Mouse (Mus musculus): Measurements from ENCODE around the gene Daam1. TPM values are rescaled to one million over a fixed set of nuclear protein-coding genes. Genes with fewer than 3 reads are reported as not detected.

Daam1 gene
- total RNA-seq, 2 experiments from 2014 or later: 21.8 to 26.7 TPM

DNA sequence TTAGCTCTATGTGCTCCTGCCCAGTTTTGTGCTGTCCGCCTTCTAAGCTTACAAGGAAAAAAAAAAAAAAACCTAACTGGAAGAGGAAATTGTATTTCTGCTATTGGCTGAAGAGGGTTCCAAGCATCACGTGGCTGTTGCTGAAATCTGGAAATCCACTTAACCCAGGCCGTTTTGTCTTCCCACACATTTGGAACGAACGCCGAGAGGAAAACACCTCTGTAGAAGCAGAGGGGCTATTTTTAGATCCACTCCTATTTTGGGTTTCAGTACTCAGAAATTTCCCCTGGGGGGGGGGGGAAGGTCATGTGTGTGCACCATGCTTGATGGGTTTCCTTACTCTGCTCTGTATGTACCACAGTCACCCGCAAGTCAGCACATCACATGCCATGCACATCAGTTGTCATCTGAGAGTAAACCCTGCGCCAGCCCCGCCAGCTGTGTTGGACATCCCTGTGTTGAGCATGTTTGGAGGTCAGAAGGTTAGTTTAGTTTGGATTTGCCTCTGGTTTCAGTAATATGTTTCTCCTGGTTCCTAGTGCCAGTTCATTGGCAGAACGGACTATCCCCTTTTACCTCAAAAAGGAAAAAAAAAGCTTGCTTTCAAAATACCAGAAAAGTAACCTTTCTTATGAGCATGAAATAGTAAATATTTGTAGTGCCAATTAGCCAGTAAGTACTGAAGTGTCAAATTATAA lies 33.1 kb downstream of the Daam1 start:
- DNase-seq: peak; percentile 54

DNA sequence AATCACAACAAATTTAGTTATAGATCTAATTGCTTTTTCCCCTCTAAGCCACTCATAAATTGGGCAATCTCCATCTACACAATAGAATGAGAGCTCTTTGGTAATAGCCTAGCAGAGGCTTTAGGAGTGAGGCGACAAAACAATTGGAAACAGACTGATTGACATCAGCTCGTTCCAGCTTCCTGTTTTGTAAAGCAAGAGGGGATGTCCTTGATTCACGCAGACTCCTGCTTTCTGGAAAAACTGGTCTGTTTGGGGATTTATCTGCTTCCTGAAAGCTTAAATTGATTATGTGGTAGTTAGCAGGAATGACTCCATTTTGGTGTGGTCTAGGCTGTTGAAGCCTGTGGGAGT lies 33.6 kb downstream of the Daam1 start:
- no peak for DNase-seq

- DNase-seq: no peak
These were observed 35.1 kb downstream of the Daam1 start for GRCm38 (mm10) chr12:71865937-71866336.

DNA sequence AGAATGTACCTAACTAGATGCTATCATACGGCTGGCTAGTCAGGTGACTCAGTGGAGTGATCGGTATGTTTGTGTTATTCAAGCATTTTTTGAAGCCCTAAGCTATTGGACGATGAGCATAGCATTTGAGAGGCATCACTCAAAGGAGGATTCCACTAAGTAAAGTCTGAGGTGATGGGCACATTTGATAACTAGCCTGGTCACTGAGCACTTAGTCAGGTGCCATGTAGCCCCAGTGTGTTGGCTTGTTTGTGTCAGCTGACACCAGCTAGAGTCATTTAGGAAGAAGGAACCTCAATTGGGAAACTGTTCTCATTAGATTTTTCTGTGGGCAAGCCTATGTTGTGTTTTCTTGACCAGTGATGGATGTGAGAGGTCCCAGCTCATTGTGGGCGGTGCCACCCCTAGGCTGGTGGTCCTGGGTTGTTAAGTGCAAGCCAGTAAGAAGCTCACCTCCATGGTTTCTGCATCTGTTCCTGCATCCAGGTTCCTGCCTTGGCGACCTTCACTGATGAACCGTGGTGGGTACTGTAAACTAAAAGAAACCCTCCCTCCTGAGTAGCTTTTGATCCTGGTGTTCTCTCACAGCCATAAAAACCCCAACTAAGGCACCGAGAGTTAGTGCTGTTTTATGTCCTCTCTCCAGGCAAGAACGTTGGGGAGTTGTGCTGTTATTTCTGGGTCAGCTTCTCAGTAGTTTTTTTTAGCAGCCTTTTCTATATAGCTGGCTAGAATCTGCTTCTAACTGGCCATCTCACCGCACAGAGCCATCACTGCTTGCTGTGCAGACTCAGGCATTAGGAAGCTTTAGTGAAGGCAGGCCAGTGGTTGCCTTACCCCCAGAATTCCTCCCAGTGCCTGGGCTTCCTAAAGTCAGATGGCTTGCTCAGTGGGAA lies 36.7 kb downstream of the Daam1 start:
- DNase-seq: no peak

GRCm38 (mm10) chr12:71870644-71871043 lies 39.8 kb downstream of the Daam1 start:
- DNase-seq: peak; percentile 26

DNA sequence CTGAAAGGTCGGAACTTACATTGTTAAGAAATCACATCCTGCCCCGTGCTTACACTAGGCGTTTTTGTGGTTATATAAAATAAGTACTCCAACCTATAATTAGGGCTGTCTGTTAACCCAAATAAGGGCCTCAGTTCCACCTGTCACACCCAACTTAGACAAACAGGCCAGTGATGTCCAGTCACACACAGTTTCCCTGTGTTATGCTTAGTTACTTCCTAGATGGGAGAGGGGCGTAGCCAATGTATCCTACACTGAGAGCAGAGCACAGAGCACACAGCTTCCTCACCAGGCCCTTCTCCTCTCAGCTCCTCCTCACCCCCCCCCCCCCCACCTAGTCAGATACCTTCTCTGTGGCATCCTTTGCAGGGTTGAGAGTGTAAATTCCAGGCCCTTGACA lies 41.5 kb downstream of the Daam1 start:
- DNase-seq: no peak

DNA sequence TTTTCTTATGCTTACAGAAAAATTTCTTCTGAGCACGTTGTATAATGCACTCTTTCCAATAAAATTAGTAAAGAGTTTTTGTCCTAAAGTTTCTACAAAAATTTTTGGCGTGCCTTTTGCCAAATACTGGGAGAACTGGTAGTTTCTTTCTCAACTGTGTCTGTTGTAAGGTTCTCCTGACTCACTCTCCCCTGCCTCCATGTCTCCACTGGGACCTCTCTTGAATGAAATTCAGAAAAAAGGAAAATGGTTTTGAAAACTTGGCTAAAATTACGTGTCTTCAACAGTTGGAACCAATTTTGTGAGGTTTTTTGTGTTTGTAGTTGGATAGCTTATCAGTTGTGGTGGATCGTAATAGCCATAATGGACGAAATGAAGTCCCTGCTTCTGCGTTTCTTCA lies 43.7 kb downstream of the Daam1 start:
- no peak for DNase-seq

DNA sequence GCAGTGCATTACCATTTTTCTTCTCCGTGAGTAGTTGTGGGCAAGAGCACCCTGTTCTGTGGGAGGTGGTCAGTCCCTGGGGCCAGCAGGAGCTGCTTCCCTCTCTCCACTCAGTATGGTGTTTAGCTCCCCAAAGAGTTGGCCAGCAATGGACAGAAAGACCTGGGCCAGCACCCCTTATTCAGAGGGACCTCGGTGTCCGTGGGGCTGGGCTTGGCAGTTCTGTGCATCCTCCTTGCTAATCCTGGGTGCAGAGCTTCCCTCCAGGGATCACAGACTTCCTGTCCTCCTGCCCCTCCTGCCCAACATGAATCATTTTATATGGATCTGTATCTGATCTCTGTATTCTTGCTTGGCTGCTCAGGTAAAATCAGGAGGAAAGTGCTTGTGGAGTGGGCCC lies 44.1 kb downstream of the Daam1 start:
- no peak for DNase-seq

DNA sequence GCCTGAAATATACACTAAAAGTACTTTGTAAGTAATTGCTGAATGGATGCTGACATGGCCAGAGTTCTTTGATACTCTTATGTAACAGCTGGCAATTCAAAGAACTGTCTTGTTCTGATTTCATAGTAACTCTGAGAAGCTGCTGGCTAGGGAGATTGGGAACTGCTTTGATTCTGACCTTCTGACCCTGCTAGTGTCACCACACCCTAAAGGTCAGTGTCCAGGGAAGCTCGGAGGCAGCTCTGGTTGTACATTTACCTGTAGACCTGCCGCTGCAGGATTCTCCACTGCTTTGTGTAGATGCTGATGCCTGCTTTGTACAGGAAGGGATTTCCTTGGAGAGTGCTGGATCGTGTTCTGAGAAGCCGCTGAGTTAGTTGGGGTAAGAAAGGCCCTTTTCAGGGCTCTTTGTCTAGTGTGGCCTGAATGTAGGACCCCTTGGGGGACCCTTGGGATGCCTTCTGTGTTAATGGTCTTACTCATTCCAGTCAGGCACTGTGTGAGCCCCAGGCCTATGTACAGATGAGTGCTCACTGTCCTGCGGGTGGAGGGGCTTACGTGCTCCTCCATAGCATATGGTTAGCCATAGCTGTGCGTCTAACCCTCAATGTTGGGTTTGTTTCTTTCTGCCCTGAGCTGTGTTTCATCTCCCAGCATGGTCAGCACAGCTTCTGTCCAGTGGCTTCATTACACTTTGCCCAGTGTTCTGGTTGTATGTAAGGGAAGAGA lies 45.0 kb downstream of the Daam1 start:
- DNase-seq: no peak

DNA sequence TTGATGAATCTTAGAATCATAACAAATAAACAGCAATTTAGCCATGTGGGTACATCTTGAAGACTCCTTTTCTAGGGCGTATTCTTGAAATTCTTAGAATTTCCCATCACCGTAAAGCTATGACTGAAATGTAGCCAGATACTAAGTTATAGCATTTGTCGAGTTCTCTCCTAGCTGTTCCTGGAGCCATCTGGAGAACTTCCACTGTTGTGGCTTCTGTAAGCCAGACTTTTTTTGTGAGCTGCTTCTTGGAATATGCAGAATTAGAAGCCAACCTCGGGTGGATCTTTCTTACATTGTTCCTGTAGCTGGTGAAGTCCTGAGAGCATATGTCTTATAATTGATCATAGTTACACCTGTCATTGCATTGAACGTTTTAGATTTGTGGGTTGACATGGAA lies 50.1 kb downstream of the Daam1 start:
- DNase-seq: no peak

GRCm38 (mm10) chr12:71881477-71881876 lies 50.6 kb downstream of the Daam1 start:
- no peak for DNase-seq

GRCm38 (mm10) chr12:71883066-71883711 lies 52.3 kb downstream of the Daam1 start:
- no peak for DNase-seq

DNA sequence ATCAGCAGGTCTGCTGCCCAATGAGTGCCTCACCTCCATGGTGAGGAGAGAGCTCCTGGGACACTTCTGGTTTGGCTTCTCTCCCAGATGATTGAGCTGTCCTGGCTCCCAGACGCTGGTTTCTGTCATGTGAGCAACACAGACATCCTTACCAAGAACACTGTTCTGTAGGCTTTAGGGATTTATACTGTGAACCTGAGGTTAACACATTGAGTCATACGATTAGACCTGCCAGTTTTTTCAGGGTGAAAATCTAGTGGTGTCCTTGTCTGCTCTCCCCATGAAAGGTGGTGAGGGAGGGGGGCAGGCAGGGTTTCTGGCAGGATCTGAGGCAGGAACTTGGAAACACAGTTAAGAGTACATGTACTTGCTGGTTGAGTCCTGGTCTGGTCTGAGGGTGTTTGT lies 54.3 kb downstream of the Daam1 start:
- DNase-seq: peak; percentile 57

DNA sequence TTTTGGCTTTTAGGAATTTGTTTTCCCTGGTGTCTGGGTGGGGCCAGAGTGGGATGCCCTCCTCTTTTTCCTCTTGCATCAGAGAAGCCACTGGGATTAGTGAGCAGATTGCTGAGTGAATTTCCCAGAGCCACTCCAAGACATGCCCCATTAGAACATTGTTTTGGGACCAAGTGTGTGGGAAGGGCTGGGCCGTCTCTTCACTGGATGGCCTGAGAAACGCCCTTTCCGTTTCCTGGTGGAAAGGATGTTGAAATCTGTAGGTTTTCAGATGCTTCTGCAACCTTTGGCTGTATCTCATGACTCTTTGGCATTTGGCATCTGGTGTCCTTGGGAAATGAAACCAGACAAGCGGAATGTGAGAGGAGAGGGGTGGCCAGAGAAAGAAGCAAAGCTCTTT lies 54.8 kb downstream of the Daam1 start:
- DNase-seq: peak; percentile 45

GRCm38 (mm10) chr12:71886406-71886805 lies 55.5 kb downstream of the Daam1 start:
- DNase-seq: peak; percentile 52

- DNase-seq: no peak
These were observed 56.1 kb downstream of the Daam1 start for GRCm38 (mm10) chr12:71886941-71887340.

- peak; percentile 57 for DNase-seq
These were observed 57.5 kb downstream of the Daam1 start for GRCm38 (mm10) chr12:71888370-71888769.

DNA sequence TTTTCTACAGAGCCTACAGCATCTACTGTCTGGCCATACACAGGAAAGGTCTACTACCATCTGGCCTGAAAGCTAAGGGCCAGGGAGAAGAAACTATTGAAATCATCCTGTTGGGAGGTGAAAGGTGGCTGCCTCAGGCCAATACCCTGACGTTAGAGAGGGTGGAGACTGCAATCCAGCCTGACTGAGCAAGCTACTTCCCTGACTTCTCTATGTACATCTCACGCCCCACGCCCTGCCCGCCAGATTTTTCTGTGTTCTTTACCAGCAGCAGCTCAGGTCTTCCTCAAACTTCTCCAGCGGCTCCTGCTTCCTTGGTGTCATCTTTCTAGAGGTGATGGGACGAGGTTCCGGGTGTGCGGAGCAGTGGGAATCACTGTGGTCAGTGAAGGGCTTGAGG lies 58.4 kb downstream of the Daam1 start:
- peak; percentile 31 for DNase-seq

DNA sequence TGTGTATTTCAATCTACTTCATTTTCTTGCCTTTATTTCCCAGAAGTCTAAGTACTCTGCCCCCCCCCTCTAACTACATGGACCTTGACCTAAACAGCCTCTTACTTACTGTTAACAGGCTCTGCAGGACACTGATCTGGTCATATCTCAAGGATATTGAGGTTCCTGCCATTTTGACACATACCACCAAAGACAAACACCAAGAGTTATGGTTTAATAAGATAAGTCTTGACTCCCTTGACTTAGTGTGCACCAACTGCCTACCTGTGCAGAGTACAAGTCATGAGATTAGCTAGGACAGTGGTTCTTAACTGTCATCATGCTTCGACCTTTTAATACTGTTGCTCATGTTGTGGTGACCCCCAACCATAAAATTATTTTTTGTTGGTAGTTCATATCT lies 59.4 kb downstream of the Daam1 start:
- DNase-seq: no peak

GRCm38 (mm10) chr12:71891729-71892355 lies 61.0 kb downstream of the Daam1 start:
- no peak for DNase-seq

- no peak for DNase-seq
These were observed 62.2 kb downstream of the Daam1 start for GRCm38 (mm10) chr12:71892996-71893605.

GRCm38 (mm10) chr12:71898231-71898630 lies 67.4 kb downstream of the Daam1 start:
- DNase-seq: peak; percentile 43
